Mouse (Mus musculus) adipocyte (in vitro differentiated cells): ENCODE data around the gene Tmem207.
"Not testable (repeated sequence)": the region's sequence is repeated elsewhere in the genome, so short reads cannot be mapped to it uniquely, and the experiment has no call there.

Source experiments
- DNase-seq: peaks from one replicate; pipeline ENCODE4 v3.0.0-alpha.2; 2016; ENCODE audit warnings: low spot score

Gene Tmem207

GRCm38 (mm10) chr16:26526669-26527068, at the start of gene Tmem207:
Tmem207 (minus strand) TSS chr16:26526769.
- DNase-seq = no peak

DNA sequence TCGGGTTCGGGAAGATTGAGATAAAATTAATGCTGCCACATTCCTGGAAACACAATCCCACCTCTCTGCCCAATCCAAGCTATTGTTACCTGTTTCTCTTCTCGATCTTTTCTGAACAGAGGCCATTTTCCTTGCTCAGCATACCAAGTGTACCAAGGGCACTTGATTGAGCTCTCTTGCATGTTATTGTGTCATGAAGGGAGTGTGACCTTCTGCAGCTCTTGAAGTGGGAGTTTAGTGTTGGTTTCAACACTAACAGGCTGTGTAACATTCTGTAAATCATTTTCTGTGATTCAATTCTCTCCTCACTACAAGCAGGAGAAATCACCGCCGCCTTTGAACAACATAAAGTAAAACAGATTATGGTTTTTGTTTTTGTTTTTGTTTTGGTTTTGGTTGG, 47.6 kb upstream of the Tmem207 start:
- DNase-seq = no peak

DNA sequence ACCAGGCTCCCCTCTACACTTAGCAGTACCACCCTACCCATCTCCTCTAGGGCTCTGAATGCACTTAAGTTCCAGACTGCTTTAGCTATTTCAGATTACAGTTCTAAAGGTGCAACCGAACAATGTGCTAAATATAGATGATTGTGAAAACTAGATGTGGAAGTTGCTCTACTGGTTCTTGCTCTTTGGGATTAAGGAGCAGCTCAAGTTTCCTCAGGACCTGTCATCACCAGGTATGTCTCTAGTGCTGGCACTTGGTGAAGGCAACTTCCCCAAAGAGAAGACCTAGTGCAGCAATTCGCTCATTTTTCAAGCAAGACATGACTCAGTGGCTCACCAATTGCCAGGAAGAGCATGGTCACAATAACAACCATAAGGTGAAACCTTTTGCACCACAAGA, 45.3 kb upstream of the Tmem207 start:
- DNase-seq = no peak

DNA sequence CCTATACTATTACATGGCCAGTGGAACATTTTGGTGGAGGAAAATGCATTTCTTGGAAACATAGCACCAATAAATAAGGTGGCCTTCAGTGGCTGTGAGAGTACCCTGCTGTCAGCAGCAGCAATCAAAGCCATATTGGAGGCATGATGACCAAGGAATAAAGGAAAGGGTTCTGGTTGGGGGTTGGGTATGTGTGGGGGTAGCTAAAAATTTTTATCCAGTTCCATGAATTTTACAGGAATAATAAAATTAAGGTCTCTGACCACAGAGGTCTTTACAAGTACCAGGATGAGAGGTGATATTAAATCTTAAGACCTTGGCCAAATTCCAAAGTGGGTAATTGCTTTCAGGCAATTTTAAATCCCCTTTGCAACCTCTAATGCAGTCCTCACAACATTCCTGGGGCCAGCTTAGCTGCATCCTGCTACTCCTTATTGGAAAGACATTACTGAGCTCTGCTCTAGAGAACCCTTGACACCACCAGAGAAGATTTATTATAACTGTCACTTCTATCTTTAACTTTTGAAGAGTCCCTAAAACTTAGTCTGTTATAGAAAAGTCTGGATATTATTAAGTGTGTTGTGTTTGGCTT, 42.9 kb upstream of the Tmem207 start:
- DNase-seq = no peak

- no peak for DNase-seq
Measured at GRCm38 (mm10) chr16:26562771-26563170, 36.2 kb upstream of the Tmem207 start.

GRCm38 (mm10) chr16:26561743-26562142, 35.2 kb upstream of the Tmem207 start:
- DNase-seq = no peak

DNA sequence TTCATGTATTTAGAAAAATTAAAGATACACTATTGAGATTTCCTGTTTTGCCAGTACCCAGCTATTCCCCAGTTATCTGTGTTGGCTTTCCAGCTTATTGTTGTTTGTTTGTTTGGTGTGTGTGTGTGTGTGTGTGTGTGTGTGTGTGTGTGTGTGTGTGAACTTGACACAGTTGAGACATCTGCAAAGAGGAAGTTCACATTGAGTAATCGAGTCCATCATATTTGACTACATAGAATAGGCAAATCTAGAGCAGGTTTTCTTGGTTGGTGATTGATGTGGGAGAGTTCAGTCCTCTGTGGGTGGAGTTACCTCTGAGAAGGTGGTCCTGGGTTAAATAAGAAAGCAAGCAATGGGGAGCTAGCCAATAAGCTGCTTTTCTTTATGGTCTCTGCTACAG, 32.2 kb upstream of the Tmem207 start:
- no peak for DNase-seq

GRCm38 (mm10) chr16:26552234-26552633, 25.7 kb upstream of the Tmem207 start:
- no peak for DNase-seq

- DNase-seq = no peak
Measured at GRCm38 (mm10) chr16:26549221-26549620, 22.7 kb upstream of the Tmem207 start.

DNA sequence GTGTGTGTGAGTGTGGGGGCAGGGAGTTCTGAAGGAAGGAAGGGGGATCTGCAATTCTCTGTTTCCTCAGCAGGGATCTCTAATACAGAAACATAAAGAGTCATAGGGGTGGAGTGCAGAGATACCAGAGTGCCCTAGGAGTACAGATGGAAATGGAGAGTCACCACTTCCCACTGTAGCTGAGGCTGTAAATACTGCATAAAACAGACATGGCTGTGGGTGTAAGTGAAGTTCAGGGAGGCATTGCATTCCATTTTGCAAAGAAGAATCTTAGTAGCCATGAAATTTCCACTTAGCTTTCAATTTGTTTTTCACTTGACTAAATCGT, 20.3 kb upstream of the Tmem207 start:
- no peak for DNase-seq

DNA sequence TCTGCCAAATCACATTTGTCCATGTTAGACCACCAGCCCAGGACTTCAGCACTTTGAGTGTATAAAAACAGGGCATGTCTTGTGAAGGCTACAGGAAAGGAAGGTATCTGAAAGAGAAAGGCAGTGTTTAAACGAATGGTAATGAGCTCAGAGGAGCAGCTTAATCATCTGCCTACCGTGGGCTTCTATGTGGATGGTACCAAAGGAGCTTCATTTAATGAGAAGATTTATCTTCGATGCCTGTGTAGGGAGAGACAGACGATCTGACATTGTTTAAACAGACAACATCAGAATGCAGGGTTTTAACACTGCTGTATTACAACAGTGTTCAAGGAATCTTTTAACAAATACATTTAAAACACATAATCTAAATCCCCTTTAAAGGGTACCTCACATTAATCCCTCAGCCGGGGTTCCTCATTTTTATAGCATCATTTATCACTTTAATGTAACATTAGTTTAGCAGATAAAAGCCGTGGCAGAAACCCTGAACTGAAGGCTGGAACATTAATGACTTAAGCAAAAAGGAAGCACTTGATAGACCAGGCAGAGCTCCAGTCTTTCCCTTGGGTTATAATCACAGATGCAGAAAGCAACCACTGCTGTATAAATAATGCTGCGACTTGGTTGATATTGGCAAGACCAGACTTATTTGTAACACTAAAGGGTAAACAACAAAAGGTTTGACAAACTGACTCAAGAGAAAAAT, 19.8 kb upstream of the Tmem207 start:
- DNase-seq = no peak

DNA sequence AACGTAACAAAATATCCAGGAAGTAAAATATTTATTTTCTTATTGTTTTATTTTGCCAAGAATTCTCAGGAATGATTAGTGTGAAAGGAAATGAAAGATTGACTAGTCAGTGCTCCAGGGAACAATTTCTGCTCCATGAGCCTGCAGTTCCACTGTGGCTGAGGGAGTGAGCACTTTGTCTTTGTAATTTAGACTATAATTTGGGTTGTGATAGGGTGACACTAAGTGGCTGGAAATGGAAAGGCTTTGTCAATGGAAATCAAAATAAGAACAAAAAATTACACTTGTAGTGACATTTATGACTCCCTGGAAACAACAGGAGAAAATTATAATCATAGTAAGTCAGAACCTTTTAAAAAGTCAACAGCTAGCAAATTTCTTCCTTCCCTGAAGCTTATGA, 5.7 kb upstream of the Tmem207 start:
- DNase-seq = no peak

DNA sequence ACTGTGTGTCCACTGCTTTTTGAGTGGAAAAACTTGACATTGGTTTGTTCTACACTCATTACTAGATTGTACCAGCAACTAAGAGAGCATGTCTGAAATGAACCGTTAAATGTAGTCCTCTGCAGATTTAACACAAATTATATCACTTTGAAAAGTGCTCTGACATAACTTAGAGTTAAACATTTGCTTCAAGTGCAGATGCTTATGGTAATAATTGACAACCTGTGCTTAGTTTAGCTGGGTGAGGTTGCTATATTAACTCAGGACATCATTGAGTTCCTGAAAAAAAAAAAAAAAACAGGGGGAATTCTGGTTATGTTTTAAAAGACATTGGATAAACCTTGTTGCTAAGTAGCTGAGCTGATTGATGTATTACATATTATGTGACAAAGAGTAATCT, 3.9 kb upstream of the Tmem207 start:
- DNase-seq = no peak

DNA sequence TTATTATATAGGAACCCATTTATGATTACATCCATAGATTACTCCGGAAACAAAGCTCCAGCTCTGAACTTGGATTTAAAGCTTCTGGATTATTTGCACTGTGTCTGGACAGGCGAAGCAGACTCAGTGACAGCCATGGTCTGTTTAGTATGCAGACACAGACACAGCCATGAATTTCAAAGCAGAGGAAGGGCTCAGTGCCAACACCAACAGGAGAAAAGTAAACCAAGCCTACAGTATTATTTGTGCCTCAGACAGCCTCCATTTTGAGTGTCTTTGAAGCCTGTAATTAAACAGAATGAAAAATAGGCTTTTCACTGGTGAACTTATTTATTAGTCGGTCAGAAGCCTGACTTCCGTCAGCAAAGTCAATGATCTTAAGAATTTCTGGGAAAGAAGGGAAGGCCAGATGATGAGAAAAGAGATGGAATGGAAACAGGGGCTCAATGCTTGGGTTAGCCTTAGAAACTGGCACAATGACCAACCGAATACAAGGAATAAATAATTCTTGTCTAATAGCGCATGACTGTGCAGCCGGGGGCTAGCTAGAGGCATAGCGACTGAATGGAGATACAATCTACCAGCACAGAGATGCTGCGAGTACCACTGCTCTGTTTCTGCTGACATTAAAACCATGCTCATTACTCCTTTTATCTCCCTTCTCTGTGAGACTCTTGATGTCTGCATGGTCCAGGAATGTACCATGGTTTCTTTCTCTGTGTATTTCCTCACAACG, 1.5 kb upstream of the Tmem207 start:
- DNase-seq = no peak

DNA sequence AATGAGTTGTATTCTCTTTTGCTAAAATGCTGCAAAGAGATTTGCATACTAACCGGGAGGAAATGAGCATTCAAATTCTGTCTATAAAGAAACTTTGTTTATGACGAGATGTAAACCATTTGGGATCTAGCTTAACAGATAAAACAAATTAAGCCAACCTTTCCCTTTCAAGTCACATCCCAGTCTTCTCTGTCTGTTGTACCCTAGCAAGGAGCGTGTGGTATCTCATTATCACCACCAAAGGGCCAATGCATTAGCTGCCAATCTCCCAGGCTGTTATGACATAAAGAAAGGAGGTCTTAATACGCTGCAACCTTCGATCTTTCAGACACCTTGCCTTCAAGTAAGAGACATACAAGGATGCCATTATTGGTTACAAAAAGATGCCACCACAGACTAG, 737 bp downstream of the Tmem207 start:
- no peak for DNase-seq

GRCm38 (mm10) chr16:26519596-26519995, 7.0 kb downstream of the Tmem207 start:
- DNase-seq = peak; percentile 70

GRCm38 (mm10) chr16:26504961-26505360, 21.6 kb downstream of the Tmem207 start:
- DNase-seq = no peak

DNA sequence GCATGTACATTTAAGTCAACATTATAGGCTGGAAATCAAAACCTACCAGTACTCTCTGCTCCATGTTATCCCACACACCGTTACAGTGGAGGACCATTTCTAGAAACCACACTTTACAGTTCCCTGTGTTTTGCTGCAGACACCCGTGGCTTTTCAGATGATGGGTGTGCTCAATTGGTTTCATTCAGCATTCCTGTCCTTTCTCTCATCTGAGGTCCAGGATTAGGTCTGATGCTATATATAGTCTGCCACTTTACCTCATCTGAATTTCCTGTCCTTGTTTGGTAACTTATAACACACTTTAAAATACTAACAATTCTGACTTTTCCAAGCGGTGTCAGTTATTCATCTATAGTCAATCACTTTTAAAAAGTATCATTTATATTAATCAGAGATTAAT, 25.8 kb downstream of the Tmem207 start:
- no peak for DNase-seq

DNA sequence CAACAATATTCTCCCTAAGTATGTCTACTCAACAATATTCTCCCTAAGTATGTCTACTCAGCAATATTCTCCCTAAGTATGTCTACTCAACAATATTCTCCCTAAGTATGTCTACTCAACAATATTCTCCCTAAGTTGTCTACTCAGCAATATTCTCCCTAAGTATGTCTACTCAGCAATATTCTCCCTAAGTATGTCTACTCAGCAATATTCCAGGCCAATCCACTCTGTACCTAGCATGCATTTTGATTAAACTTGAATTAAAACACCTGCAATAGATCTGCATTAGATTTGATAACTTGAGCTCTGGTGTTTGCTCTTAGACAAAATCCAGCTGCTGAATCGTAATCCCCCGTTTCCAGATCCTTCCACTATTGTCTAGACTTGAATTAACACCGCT, 26.9 kb downstream of the Tmem207 start:
- DNase-seq = not testable (repeated sequence)

GRCm38 (mm10) chr16:26495721-26496120, 30.8 kb downstream of the Tmem207 start:
- DNase-seq = peak; percentile 68

- DNase-seq = no peak
Measured at GRCm38 (mm10) chr16:26471254-26471653, 55.3 kb downstream of the Tmem207 start.

GRCm38 (mm10) chr16:26466535-26466934, 60.0 kb downstream of the Tmem207 start:
- DNase-seq = no peak

GRCm38 (mm10) chr16:26462835-26463234, 63.7 kb downstream of the Tmem207 start, which contains the start of gene Cldn16:
Cldn16 (plus strand) TSS chr16:26463135.
- DNase-seq = no peak
